Mouse (Mus musculus) forebrain, embryonic 13.5 days (tissue): ENCODE results near the gene Fads6. TPM values are rescaled to one million over a fixed set of nuclear protein-coding genes. Genes with fewer than 3 reads are reported as not detected.
A peak's percentile ranks its signal among the peaks of the same experiment; 100 is the strongest.

ENCODE experiments used
- ATAC-seq: fragments of 200-750 bp; cut with Nextera tagmentation; 2 replicates; pipeline ENCODE4 v1.8.0; 2017
- H3K27ac ChIP-seq: fragments of 300-500 bp; sonication (generic); 2 replicates; pipeline ENCODE4 v1.5.1; 2015; ENCODE audit warnings: inconsistent platforms, mild to moderate bottlenecking, moderate library complexity
- H3K27me3 ChIP-seq: fragments of 300-500 bp; sonication (generic); 2 replicates; pipeline ENCODE4 v1.6.1; 2015; ENCODE audit warnings: mild to moderate bottlenecking, inconsistent platforms
- H3K36me3 ChIP-seq: fragments of 300-500 bp; sonication (generic); 2 replicates; pipeline ENCODE4 v1.6.1; 2015; ENCODE audit warnings: mild to moderate bottlenecking, inconsistent platforms; ENCODE audit not compliant: poor library complexity, severe bottlenecking
- H3K4me1 ChIP-seq: fragments of 300-500 bp; sonication (generic); 2 replicates; pipeline ENCODE4 v1.6.1; 2015; ENCODE audit warnings: inconsistent platforms
- H3K4me2 ChIP-seq: fragments of 300-500 bp; sonication (generic); 2 replicates; pipeline ENCODE4 v1.6.1; 2015; ENCODE audit warnings: inconsistent platforms, mild to moderate bottlenecking, moderate library complexity
- H3K4me3 ChIP-seq: fragments of 300-500 bp; sonication (generic); 2 replicates; pipeline ENCODE4 v1.5.1; 2015; ENCODE audit warnings: mild to moderate bottlenecking, inconsistent platforms
- H3K9ac ChIP-seq: fragments of 300-500 bp; sonication (generic); 2 replicates; pipeline ENCODE4 v1.6.1; 2015; ENCODE audit warnings: mild to moderate bottlenecking, inconsistent platforms
- H3K9me3 ChIP-seq: fragments of 300-500 bp; sonication (generic); replicated peaks from 2 replicates; pipeline ENCODE4 v1.6.1; 2016; ENCODE audit warnings: inconsistent platforms
- WGBS: fragments of 180-500 bp; shearing (Covaris S2); methylation state at CpG from one replicate; pipeline ENCODE4 v1.1.7; 2015; 5-methylcytosine and 5-hydroxymethylcytosine counted together
- polyA plus RNA-seq: library from polyadenylated mRNA; unstranded; fragments of >200 nt; fragmentation: Nextera tagmentation; extraction: Ambion mirVana; gene quantifications from 2 replicates; pipeline ENCODE4 v1.2.1, GENCODE M21; 2015

Gene Fads6
- polyA plus RNA-seq, 1 experiment from 2014 or later = 0.23 TPM

- Histone ChIP-seq H3K36me3 (peaks cover 18% of the 10 kb centered on the region), H3K4me2 (peak overlapping the region; percentile 56), H3K27ac (no peak overlapping the region), H3K4me1 (peaks cover 25% of the 10 kb centered on the region), H3K9ac (0 out of 2 replicates have a peak overlapping the region, but pooled peaks have one; percentile 30), H3K4me3 (peak overlapping the region; percentile 31), H3K27me3 (peaks cover 89% of the 10 kb centered on the region), H3K9me3 (no peaks in the 10 kb centered on the region)
- ATAC-seq = 0 out of 2 replicates have a peak, but pooled peaks have one; percentile 25
- 6% methylated on average over 39 of the region's 39 CpGs for WGBS
These were observed 32.4 kb downstream of the Fads6 start for GRCm38 (mm10) chr11:115264862-115265668.

GRCm38 (mm10) chr11:115264136-115264861 lies 33.2 kb downstream of the Fads6 start:
- Histone ChIP-seq H3K4me1 (peaks cover 25% of the 10 kb centered on the region), H3K27me3 (peaks cover 97% of the 10 kb centered on the region), H3K4me2 (0 out of 2 replicates have a peak overlapping the region, but pooled peaks have one; percentile 56), H3K36me3 (peaks cover 15% of the 10 kb centered on the region), H3K4me3 (no peak overlapping the region), H3K27ac (no peak overlapping the region), H3K9me3 (no peaks in the 10 kb centered on the region), H3K9ac (no peak overlapping the region)
- WGBS = 59% methylated on average over 7 of the region's 7 CpGs
- no peak for ATAC-seq

- H3K4me2 ChIP-seq = no peak overlapping the region
These were observed 34.5 kb downstream of the Fads6 start for GRCm38 (mm10) chr11:115262954-115263353.

GRCm38 (mm10) chr11:115259134-115259533 lies 38.3 kb downstream of the Fads6 start:
- Histone ChIP-seq H3K9ac (no peak overlapping the region), H3K27ac (no peak overlapping the region), H3K36me3 (no peaks in the 10 kb centered on the region), H3K27me3 (peaks cover 88% of the 10 kb centered on the region), H3K9me3 (no peaks in the 10 kb centered on the region), H3K4me1 (peaks cover 6% of the 10 kb centered on the region; the same call in 1 of the 2 replicates), H3K4me3 (no peak overlapping the region), H3K4me2 (no peak overlapping the region)
- 81% methylated on average over 4 of the region's 4 CpGs for WGBS
- no peak for ATAC-seq

More at GRCm38 (mm10) chr11:115262954-115263353, 34.5 kb downstream of the Fads6 start:
- H3K27ac ChIP-seq = no peak overlapping the region
- WGBS = 72% methylated on average over 11 of the region's 11 CpGs
- no peak overlapping the region for H3K4me3 ChIP-seq
- no peaks in the 10 kb centered on the region for H3K9me3 ChIP-seq
- no peak overlapping the region for H3K9ac ChIP-seq
- H3K36me3 ChIP-seq = peaks cover 2% of the 10 kb centered on the region; the same call in 1 of the 2 replicates
- ATAC-seq = no peak
- H3K4me1 ChIP-seq = peaks cover 28% of the 10 kb centered on the region
- peaks cover 97% of the 10 kb centered on the region for H3K27me3 ChIP-seq

GRCm38 (mm10) chr11:115257775-115258510 lies 39.5 kb downstream of the Fads6 start:
- Histone ChIP-seq H3K4me1 (peaks cover 6% of the 10 kb centered on the region; the same call in 1 of the 2 replicates), H3K4me3 (peak overlapping the region; percentile 24), H3K9me3 (no peaks in the 10 kb centered on the region), H3K9ac (peak overlapping the region; percentile 2; the same call in 1 of the 2 replicates), H3K4me2 (peak overlapping the region; percentile 47), H3K27me3 (peaks cover 88% of the 10 kb centered on the region), H3K27ac (no peak overlapping the region), H3K36me3 (no peaks in the 10 kb centered on the region)
- no peak for ATAC-seq
- 14% methylated on average over 58 of the region's 59 CpGs for WGBS

GRCm38 (mm10) chr11:115251258-115251657 lies 46.2 kb downstream of the Fads6 start:
- H3K4me3 ChIP-seq = no peak overlapping the region
- peaks cover 36% of the 10 kb centered on the region for H3K4me1 ChIP-seq
- H3K9ac ChIP-seq = no peak overlapping the region
- WGBS = 55% methylated on average over 3 of the region's 3 CpGs
- peaks cover 83% of the 10 kb centered on the region for H3K27me3 ChIP-seq
- H3K27ac ChIP-seq = no peak overlapping the region
- no peaks in the 10 kb centered on the region for H3K36me3 ChIP-seq
- H3K9me3 ChIP-seq = no peaks in the 10 kb centered on the region
- no peak overlapping the region for H3K4me2 ChIP-seq
- ATAC-seq = no peak

GRCm38 (mm10) chr11:115250405-115251090 lies 46.9 kb downstream of the Fads6 start:
- Histone ChIP-seq H3K36me3 (no peaks in the 10 kb centered on the region; the same call in 1 of the 2 replicates), H3K4me2 (peak overlapping the region; percentile 96), H3K27me3 (peaks cover 79% of the 10 kb centered on the region), H3K27ac (no peak overlapping the region), H3K4me1 (peaks cover 43% of the 10 kb centered on the region), H3K4me3 (peak overlapping the region; percentile 51), H3K9me3 (no peaks in the 10 kb centered on the region), H3K9ac (peak overlapping the region; percentile 62)
- under 1% methylated on average over 36 of the region's 36 CpGs for WGBS
- 0 out of 2 replicates have a peak, but pooled peaks have one; percentile 32 for ATAC-seq

- Histone ChIP-seq H3K4me2 (peak overlapping the region; percentile 96), H3K4me3 (peak overlapping the region; percentile 51), H3K4me1 (peaks cover 47% of the 10 kb centered on the region), H3K27ac (no peak overlapping the region), H3K36me3 (peaks cover 7% of the 10 kb centered on the region), H3K9ac (peak overlapping the region; percentile 62), H3K9me3 (no peaks in the 10 kb centered on the region), H3K27me3 (peaks cover 73% of the 10 kb centered on the region)
- WGBS = 2% methylated on average over 63 of the region's 63 CpGs
- ATAC-seq = 0 out of 2 replicates have a peak, but pooled peaks have one; percentile 23
These were observed 47.6 kb downstream of the Fads6 start for GRCm38 (mm10) chr11:115249721-115250404.

- WGBS = 68% methylated on average over 6 of the region's 6 CpGs
- ATAC-seq = no peak
- H3K4me1 ChIP-seq = peaks cover 49% of the 10 kb centered on the region
These were observed 49.5 kb downstream of the Fads6 start for GRCm38 (mm10) chr11:115247945-115248344.

GRCm38 (mm10) chr11:115247240-115247639 lies 50.2 kb downstream of the Fads6 start:
- H3K27me3 ChIP-seq = peaks cover 55% of the 10 kb centered on the region
- peaks cover 49% of the 10 kb centered on the region for H3K4me1 ChIP-seq

More at GRCm38 (mm10) chr11:115247945-115248344, 49.5 kb downstream of the Fads6 start:
- H3K27me3 ChIP-seq = peaks cover 62% of the 10 kb centered on the region
- no peak overlapping the region for H3K4me2 ChIP-seq
- no peak overlapping the region for H3K4me3 ChIP-seq
- H3K36me3 ChIP-seq = peaks cover 24% of the 10 kb centered on the region
- H3K27ac ChIP-seq = no peak overlapping the region
- H3K9ac ChIP-seq = no peak overlapping the region
- no peaks in the 10 kb centered on the region for H3K9me3 ChIP-seq

More at GRCm38 (mm10) chr11:115247240-115247639, 50.2 kb downstream of the Fads6 start:
- no peak overlapping the region for H3K4me3 ChIP-seq
- H3K36me3 ChIP-seq = peaks cover 24% of the 10 kb centered on the region
- H3K9me3 ChIP-seq = no peaks in the 10 kb centered on the region
- no peak overlapping the region for H3K27ac ChIP-seq
- no peak overlapping the region for H3K9ac ChIP-seq
- 19% methylated on average over 3 of the region's 3 CpGs for WGBS
- ATAC-seq = no peak
- H3K4me2 ChIP-seq = no peak overlapping the region
